Mouse (Mus musculus) Patski (cell line): ENCODE measurements around the gene Cnn3. TPM values are rescaled to one million over a fixed set of nuclear protein-coding genes. Genes with fewer than 3 reads are reported as not detected.

ENCODE experiments used
- ATAC-seq: fragments of 100-300 bp; one replicate; pipeline ENCODE4 v1.8.0; 2021
- CTCF ChIA-PET: fragments of 350-600 bp; sonication (Branson Sonifier 250); formaldehyde crosslinking; loops from one replicate; lab custom pipeline; 2022; ENCODE audit warnings: inconsistent platforms; lab: Charles Lee
- POLR2A ChIA-PET: fragments of 350-600 bp; sonication (Branson Sonifier 250); formaldehyde crosslinking; loops from one replicate; lab custom pipeline; 2022; ENCODE audit warnings: antibody characterized with exemption, inconsistent platforms; lab: Charles Lee
- DNase-seq: peaks from one replicate; pipeline ENCODE4 v3.0.0-alpha.2; 2011; ENCODE audit warnings: low read depth, low spot score
- H3K27me3 ChIP-seq: fragments of 371-371 bp; one replicate; pipeline ENCODE4 v1.5.1; 2021
- CTCF ChIP-seq: fragments of 100-300 bp; IDR thresholded peaks from one replicate; pipeline ENCODE4 v1.5.1; 2021
- in situ Hi-C: fragments of 300-500 bp; cut with MboI; formaldehyde crosslinking; loops from 3 replicates; pipeline ENCODE4 v1.11.1; 2018; ENCODE audit warnings: low pct_unique_long_range_greater_than_20kb, mixed read lengths
- polyA plus RNA-seq: library from polyadenylated mRNA; unstranded; gene quantifications from one replicate; pipeline ENCODE4 v1.2.3, GENCODE M21; 2021

Cnn3 gene
- polyA plus RNA-seq, 1 experiment from 2014 or later, result 770 TPM

DNA sequence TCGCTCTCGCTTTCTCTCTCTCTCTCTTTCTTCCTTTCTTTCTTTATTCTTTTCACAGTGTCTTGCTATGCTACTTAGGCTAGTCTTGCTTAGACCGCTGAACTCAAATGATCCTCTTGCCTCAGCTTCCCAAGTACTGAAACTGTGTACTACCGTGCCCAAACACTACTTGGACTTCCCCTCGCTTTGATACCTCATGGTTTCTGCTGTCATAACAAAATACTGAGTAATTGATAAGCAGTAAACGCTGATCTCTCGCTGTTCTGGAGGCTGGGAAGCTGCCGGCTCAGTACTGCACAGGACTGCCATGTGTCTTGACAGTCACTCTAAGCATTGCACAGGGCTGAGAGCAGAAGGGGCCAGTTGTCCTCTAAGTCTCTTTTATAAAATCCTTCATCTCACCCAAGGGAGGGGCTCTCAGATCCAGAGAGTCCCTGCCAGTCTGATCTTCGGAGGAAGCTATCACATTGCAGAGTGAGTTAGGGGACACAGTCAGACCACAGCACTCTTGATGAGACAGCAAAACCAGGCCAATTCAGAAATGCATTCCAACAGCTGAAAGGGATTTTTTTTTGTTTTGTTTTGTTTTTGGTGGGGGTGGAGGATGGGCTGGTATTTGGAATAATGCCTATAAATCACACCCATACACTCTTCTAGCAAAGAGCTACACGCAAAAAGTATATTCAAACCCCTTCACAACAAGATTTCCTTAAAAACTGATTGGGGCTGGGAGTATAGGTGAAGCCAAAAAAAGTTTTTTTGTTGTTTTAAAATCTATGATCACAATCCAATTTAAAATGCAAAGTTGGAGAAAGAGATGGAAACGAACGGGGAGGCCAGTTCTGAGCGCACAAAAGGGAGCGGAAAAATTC is 8.7 kb upstream of the Cnn3 start:
- CTCF ChIA-PET, result interaction anchor here (0.6 to 1.4 kb wide), 7 partner anchors 11 to 122 kb away, joined by 3 to 7 read pairs (median 3); no protein-coding TSS in a partner anchor
- H3K27me3 ChIP-seq, result no peaks in the 10 kb centered on the region
- POLR2A ChIA-PET, result interaction anchor here (0.6 kb wide), 1 partner anchor 78 kb away, joined by 5 read pairs; no protein-coding TSS in a partner anchor
- TF ChIP-seq CTCF, result no peak
- DNase-seq (no peak), ATAC-seq (no peak)
- in situ Hi-C loops, result no loop called here

DNA sequence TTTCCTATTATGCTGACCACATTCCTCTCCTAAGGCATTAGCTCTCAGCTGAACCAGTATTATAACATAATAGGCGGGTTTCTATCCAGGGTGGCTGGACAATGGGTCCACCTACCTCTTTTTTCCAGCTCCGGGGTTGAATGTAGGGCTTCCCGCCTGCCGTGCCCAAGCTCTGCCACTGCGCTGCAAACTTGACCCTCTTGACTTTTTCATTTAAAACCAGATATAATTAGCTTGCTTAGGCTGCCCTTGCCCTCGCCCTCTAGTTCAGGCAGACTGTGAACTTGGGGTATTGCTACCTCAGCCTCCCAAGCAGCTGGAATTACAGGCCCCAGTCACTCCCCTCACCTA is 8.1 kb upstream of the Cnn3 start:
- no peak for TF ChIP-seq CTCF
- ChIA-PET CTCF (interaction anchor here (0.6 to 1.4 kb wide), 7 partner anchors 11 to 122 kb away, joined by 3 to 7 read pairs (median 3); no protein-coding TSS in a partner anchor), POLR2A (interaction anchor here (0.8 kb wide), 1 partner anchor 84 kb away, joined by 4 read pairs; no protein-coding TSS in a partner anchor)
- H3K27me3 ChIP-seq, result no peaks in the 10 kb centered on the region
- DNase-seq, result no peak
- no peak for ATAC-seq
- in situ Hi-C loops, result no loop called here

DNA sequence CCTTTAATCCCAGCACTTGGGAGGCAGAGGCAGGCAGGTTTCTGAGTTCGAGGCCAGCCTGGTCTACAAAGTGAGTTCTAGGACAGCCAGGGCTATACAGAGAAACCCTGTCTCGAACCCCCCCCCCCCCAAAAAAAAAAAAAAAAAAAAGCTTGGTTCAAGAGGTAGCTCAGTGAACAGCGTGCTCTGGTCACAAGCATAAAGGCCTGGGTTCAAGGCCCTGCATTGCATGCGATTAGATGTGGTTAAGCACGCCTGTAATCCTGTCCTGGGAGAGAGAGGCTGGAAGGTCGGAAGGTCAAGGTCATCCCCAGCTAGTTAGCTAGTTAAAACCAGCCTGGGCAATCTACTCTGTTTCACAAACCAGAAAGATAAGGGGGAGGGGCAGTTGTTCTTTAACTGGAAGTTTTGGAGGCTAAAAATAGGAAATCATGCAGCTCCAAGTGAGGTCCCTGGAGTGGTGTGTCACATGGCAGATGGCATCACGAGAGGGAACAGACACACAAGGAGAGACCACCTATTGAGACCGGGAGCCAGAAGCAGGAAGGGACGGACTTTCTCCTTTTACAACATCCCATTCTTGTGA is 7.4 kb upstream of the Cnn3 start:
- no peak for ATAC-seq
- TF ChIP-seq CTCF, result no peak
- no peaks in the 10 kb centered on the region for H3K27me3 ChIP-seq
- CTCF ChIA-PET, result interaction anchor here (0.8 to 1.6 kb wide), 4 partner anchors 12 to 111 kb away, joined by 3 to 7 read pairs (median 3); no protein-coding TSS in a partner anchor
- no peak for DNase-seq
- in situ Hi-C loops, result no loop called here
- POLR2A ChIA-PET, result interaction anchor here (0.6 to 1.2 kb wide), 3 partner anchors 9 to 1510 kb away, joined by 3 to 4 read pairs (median 4); no protein-coding TSS in a partner anchor

DNA sequence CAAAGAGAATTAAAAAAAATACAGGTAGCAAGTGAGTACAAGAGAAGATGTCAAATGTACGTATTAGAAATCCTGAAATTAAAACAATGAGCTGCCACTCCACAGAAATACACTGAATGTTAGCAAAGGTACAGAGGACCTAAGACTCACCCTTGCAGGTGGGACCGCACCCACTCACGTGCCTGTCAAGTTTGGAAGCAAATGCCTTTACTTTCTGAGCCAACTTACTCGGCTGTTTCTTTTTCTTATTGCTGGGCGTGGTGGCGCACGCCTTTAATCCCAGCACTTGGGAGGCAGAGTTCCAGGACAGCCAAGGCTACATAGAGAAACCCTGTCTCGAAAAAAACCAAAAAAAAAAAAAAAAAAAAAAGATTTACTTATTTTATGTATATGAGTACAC is 3.9 kb upstream of the Cnn3 start:
- H3K27me3 ChIP-seq, result no peaks in the 10 kb centered on the region
- no peak for TF ChIP-seq CTCF
- ATAC-seq (no peak), DNase-seq (no peak)
- POLR2A ChIA-PET, result interaction anchor here (0.6 to 1.1 kb wide), 4 partner anchors 25 to 101 kb away, joined by 3 to 4 read pairs (median 3); no protein-coding TSS in a partner anchor
- in situ Hi-C loops, result no loop called here
- CTCF ChIA-PET, result interaction anchor here (1.1 kb wide), 1 partner anchor 77 kb away, joined by 3 read pairs; no protein-coding TSS in a partner anchor

DNA sequence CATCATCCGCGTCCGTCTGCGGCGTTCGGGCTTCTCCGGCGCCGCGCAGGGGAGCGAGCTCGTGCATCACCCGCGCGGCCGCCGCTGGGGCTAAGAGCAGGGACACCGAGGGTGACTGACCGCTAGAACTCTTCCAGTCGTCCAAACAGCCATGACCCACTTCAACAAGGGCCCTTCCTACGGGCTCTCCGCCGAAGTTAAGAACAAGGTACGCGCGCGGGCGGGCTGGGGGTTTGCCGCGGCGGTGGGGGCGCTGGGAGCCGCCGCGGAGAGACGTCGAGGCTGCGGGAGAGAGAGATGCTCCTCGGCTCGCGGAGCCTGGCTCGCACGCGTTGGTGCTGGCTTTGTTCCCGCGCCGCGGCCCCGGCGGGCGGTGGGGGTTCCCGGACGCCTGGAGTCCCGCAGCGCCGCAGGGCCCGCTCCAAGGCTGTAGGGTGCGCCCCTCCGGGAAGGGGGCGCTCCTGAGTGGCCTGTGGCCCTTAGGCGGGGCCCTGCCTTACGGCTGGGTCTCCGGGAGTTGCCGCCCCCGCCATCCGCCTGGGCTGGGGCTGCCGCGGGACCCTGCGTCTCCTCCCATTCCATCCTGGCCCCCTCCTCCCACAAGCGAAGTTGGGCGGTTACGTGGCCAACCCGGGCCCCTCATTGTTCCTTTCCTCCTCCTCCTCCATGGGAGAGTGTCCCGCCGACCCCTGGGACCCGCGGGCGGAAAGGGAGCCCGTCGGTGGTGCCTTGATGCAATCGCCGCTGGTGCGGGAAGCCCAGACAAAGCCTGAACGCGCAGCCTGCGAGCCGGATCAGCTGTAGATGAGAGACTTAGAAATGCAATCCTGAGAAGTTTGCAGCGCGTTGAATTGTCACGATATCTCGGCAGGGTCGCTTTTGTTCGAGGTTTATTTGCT is 573 bp downstream of the Cnn3 start:
- DNase-seq, result peak; percentile 44
- H3K27me3 ChIP-seq, result no peaks in the 10 kb centered on the region
- in situ Hi-C loops, result loop anchor here (5.0 kb wide), 1 partner anchor 110 kb away; no protein-coding TSS in a partner anchor
- ChIA-PET CTCF (interaction anchor here (1.2 to 2.2 kb wide), 4 partner anchors 54 to 106 kb away, joined by 3 to 13 read pairs (median 4); no protein-coding TSS in a partner anchor), POLR2A (interaction anchor here (0.6 to 3.6 kb wide), 8 partner anchors 18 to 78 kb away, joined by 3 to 19 read pairs (median 4); no protein-coding TSS in a partner anchor)
- ATAC-seq, result peak; percentile 76
- no peak for TF ChIP-seq CTCF

DNA sequence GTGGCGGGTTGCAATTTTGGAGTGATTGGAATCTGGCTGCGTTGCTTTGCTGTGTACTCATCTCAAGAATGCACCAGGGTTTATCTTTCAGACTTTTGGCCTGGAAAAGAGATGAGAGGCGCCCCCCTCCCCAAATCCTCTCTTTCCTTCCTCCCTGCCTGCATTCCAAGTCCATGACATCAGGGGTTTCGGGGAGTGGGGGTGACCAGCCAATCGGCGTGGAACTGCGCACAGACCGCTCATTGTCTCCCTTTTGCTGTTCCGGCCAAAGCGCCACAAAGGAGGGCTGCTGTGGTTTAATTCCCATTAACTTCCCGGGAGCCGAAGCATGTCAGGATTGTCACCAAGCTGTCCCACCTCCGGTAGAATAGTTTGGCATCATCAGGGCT is 1.2 kb downstream of the Cnn3 start:
- ATAC-seq (peak; percentile 10), DNase-seq (peak; percentile 56)
- in situ Hi-C loops, result loop anchor here (5.0 kb wide), 1 partner anchor 110 kb away; no protein-coding TSS in a partner anchor
- H3K27me3 ChIP-seq, result no peaks in the 10 kb centered on the region
- no peak for TF ChIP-seq CTCF
- ChIA-PET CTCF (interaction anchor here (0.9 to 2.2 kb wide), 6 partner anchors 10 to 118 kb away, joined by 3 to 13 read pairs (median 4); no protein-coding TSS in a partner anchor), POLR2A (interaction anchor here (0.6 to 3.6 kb wide), 7 partner anchors 20 to 112 kb away, joined by 3 to 19 read pairs (median 4); no protein-coding TSS in a partner anchor)

DNA sequence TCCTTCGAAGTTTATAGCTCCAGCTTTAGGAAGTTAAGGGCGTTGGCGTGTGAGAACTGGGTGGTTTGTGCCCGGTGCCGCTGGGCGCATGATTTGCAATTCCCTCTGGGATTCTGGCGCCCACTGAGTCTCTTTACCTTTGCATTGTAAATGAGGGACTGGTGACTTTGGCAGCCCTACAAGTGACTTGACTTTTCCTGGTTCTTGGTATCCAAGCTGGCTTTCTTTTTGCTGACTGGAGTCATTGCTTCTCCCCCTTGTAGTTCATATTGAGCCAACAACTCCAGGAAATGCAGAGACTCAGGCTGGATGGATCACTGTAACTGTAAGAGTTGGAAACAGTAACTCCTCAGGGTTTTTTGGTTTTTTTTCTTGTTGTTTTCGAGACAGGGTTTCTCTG is 1.9 kb downstream of the Cnn3 start:
- TF ChIP-seq CTCF, result no peak
- ATAC-seq (no peak), DNase-seq (no peak)
- in situ Hi-C loops, result loop anchor here (5.0 kb wide), 1 partner anchor 111 kb away; no protein-coding TSS in a partner anchor
- ChIA-PET CTCF (interaction anchor here (0.9 to 2.2 kb wide), 7 partner anchors 9 to 119 kb away, joined by 3 to 13 read pairs (median 4); no protein-coding TSS in a partner anchor), POLR2A (interaction anchor here (0.6 to 3.6 kb wide), 7 partner anchors 9 to 118 kb away, joined by 3 to 19 read pairs (median 3); no protein-coding TSS in a partner anchor)
- no peaks in the 10 kb centered on the region for H3K27me3 ChIP-seq

DNA sequence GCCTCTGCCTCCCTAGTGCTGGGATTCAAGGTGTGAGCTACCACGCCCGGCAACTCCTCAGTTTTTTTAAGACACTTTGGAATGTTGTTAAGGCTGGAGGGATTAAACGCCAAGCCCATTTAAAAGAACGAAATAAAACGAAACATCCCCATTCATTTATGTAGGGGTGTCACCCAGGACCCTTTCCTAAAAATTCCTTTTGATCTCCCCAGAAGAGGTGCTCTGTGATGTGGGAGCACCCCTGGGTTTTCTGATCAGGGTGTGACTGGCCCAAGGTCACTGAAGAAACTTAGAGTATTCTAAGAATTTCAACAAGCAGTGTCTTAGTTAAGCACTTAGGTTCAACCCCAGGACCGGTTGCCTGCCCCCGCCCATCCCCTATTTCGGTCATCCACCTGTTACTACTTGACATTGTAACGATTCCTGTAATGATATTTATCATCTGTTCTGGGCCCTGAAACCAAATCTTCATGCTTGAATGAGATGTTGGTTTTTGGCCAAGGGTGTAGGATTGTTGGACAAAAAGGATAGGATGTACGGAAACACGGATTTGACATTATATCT is 2.5 kb downstream of the Cnn3 start:
- in situ Hi-C loops, result loop anchor here (5.0 kb wide), 1 partner anchor 111 kb away; no protein-coding TSS in a partner anchor
- ChIA-PET CTCF (interaction anchor here (1.0 to 3.0 kb wide), 6 partner anchors 9 to 120 kb away, joined by 3 to 15 read pairs (median 6); no protein-coding TSS in a partner anchor), POLR2A (interaction anchor here (0.8 to 1.6 kb wide), 2 partner anchors 9 to 25 kb away, joined by 3 to 5 read pairs; no protein-coding TSS in a partner anchor)
- H3K27me3 ChIP-seq, result no peaks in the 10 kb centered on the region
- ATAC-seq (no peak), DNase-seq (no peak)
- no peak for TF ChIP-seq CTCF
